Mouse (Mus musculus) heart, adult 2 months (tissue): Measurements from ENCODE around the gene 9130008F23Rik.

ENCODE experiments used
- CTCF ChIP-seq: fragments of 200-600 bp; IDR thresholded peaks from 2 replicates; pipeline ENCODE4 v1.8.1; 2022; ENCODE audit warnings: antibody characterized with exemption, mild to moderate bottlenecking, moderate library complexity
- EP300 ChIP-seq: fragments of 200-500 bp; IDR thresholded peaks from 2 replicates; pipeline ENCODE4 v1.6.1; 2011; ENCODE audit warnings: low read depth, low read length, control low read depth; ENCODE audit not compliant: insufficient read depth

- TF ChIP-seq CTCF (no peak), EP300 (no peak)
These were observed 6.8 kb downstream of the 9130008F23Rik start for GRCm38 (mm10) chr17:40873582-40874011.
